Mouse (Mus musculus) right cerebral cortex, postnatal 25 days (tissue): ENCODE data around the gene Cbfa2t3.

Experiments
- DNase-seq: peaks from one replicate; pipeline ENCODE4 v3.0.0; 2022

Gene Cbfa2t3

GRCm38 (mm10) chr8:122663670-122664069 is 35.2 kb downstream of the Cbfa2t3 start:
- no peak for DNase-seq

DNA sequence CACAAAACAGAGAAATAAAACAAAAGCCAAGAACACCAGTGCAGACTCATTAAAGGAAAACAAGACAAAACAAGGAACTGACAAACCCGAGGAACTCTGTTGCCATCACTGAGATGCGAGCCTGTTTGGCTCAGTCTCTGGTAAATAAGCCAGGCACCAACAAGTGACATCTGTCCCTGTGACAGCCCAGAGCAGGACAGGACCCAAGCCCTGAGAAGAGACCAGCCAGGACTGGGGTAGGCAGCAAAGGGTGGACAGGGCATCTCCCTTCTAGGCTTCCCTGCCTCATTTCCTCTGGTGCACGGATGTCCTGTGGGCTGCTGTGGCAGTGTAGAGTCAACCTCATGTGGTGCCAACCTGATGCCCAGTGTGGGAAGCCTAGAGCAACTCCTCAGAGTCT is 35.8 kb downstream of the Cbfa2t3 start:
- no peak for DNase-seq

- no peak for DNase-seq
These were observed 37.0 kb downstream of the Cbfa2t3 start for GRCm38 (mm10) chr8:122661894-122662293.

GRCm38 (mm10) chr8:122661138-122661537 is 37.8 kb downstream of the Cbfa2t3 start:
- peak; percentile 80 for DNase-seq

- no peak for DNase-seq
These were observed 38.9 kb downstream of the Cbfa2t3 start for GRCm38 (mm10) chr8:122660022-122660421.

GRCm38 (mm10) chr8:122658807-122659160 is 40.1 kb downstream of the Cbfa2t3 start:
- no peak for DNase-seq

DNA sequence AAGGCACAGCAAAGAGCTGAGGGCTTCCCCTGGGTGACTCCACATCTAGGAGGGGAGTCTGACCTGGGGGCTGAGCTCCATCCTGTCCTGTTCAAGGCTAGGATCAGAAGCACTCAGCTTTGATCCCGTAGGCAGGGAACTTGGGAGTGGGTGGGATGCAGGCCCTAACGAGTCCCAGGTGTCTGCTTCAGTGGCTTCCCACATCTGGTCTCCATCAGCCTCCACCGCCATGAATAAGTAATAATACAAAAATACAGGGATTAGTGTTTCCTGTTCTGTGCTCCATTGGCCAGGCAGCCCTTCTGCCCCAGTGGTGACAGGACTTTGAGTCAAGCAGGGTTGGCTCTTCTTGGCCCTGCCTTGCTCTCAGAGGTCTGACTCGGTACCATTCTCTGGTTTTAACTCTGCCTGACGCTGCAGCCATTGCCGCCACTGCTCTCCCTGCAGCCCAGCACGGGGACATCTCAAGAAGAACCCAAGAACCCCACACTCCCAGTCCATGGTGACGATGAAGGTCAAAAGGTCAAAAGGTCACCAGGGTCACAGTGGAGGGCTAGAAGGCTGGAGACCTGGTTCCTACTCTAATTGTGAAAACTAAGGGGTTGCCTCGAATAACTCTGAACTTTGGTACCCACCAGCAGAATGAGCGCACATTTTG is 40.6 kb downstream of the Cbfa2t3 start:
- DNase-seq = no peak

GRCm38 (mm10) chr8:122656056-122656999 is 42.6 kb downstream of the Cbfa2t3 start:
- no peak for DNase-seq

DNA sequence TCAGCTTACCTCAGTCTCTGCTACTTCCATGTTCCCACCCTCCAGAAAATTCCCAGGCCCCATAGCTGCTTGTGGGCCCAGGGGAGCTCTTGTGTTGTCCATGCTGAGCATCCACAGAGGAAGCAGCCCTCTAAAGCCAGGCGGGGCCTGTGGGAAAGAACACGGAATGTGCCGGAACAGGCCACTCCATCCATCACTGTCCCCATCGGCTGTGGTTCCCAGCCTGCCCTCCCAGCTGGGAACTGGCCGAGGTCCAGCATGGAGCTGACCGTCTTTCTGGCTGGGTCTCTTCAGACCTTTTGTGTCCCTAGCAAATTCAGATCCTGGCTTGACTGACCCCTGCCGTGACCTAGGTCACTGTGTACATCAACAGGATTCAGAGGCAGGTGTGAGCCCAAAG is 44.1 kb downstream of the Cbfa2t3 start:
- DNase-seq = no peak

GRCm38 (mm10) chr8:122652643-122653042 is 46.3 kb downstream of the Cbfa2t3 start:
- DNase-seq = no peak

DNA sequence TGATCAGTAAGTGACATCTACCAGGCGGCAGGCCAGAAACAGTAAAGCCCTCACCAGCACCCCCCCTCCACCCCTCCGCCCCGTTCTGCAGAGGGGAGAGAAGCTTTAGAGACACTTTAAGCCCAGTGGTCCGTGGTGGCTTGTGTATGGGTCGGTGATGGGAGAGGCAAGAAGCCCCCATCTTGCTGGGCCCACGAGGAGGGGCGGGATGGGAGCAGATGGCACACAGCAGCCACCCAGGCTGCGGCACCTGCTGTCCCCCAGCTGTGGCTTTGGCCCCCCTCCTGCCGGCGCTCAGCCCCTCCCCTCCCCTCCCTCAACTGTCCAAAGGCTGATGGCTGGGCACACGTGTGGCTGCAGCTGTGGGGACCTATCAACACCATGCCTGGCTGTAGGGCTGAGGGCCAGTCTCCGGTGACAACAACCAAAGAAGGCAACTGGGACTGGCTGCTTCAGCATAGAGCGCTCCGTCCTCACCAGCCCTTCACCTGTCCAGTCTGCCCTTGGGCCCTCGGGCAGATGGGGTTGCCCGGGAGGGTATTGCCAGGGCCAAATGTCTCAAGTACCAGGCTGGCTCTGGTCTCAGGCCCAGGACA is 47.5 kb downstream of the Cbfa2t3 start:
- DNase-seq = no peak

- no peak for DNase-seq
These were observed 50.5 kb downstream of the Cbfa2t3 start for GRCm38 (mm10) chr8:122648192-122648970.

DNA sequence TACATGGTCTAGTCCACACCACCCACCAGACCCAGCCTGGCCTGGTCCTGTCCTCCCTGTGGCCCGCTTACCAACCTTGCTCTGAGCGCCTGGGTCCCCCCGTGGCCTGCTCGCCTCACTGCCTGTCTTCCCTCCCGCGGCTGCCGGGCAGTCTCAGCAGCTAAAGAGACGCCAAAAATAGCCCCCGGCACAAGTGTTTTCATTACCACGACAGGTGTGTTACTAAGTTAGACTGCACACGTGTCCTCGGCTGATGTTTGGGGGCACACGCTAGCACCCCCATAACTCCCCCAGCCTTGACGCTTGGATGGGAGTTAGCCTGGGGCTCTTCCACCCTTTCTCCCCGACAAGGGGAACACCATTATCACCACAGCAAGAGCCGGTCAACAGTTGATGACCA is 52.6 kb downstream of the Cbfa2t3 start:
- no peak for DNase-seq

- DNase-seq = no peak
These were observed 54.5 kb downstream of the Cbfa2t3 start for GRCm38 (mm10) chr8:122644175-122644954.

DNA sequence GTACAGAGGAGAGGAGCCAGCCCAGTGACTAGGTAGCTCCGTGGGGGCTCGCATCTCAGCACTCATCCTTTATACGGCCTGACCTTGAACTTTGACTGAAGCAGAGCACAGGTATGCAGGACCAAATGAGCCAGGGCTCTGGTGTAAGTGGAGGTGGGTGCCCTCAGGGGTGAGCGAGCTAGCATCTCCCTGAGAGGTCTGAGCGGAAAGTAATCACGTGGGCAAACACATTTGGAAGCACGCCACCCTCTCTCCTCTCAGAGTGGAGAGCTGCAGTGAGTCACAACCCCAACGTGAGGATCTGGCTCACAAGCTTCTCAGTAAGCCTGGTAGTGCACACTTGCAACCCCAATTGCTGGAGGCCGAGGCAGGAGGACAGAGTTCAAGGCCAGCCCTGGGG is 56.8 kb downstream of the Cbfa2t3 start:
- DNase-seq = peak; percentile 45

- DNase-seq = peak; percentile 83
These were observed 57.5 kb downstream of the Cbfa2t3 start for GRCm38 (mm10) chr8:122641406-122641805.

- no peak for DNase-seq
These were observed 58.1 kb downstream of the Cbfa2t3 start for GRCm38 (mm10) chr8:122640825-122641224.

DNA sequence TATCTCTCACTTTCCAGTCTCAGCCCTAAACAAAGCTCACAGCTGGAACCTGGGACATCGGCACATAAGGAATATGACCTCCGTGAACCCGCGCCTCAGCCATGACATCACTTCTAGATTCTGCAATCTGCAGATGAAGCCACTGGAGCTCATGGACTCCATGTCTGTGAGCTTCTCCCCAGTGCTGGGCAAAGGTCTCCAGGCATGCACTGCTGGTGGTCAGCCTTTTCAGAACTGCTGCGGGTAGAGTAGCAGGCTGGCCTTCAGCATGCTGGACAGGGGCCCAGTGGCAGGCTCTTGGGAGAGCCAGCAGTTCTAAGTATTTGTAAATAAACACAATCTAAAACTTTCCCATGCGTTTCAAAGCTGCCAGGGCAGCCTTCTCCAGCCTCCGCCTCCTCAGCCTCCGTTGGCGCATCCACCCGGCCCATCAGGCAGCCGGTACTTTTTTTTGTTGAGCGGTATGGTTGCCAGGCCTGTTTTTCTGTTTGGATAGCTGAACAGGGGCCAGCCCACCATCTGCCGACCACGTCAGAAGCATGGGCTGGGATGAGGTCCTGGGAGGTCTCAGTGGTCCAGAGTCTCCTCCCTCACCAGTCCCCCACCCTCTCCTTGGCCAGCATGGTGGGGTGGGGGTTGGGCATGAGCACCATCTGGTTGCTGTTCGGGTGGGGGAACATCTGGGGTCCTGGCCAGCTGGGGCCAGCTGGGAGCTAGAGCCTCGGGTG is 59.2 kb downstream of the Cbfa2t3 start:
- no peak for DNase-seq

DNA sequence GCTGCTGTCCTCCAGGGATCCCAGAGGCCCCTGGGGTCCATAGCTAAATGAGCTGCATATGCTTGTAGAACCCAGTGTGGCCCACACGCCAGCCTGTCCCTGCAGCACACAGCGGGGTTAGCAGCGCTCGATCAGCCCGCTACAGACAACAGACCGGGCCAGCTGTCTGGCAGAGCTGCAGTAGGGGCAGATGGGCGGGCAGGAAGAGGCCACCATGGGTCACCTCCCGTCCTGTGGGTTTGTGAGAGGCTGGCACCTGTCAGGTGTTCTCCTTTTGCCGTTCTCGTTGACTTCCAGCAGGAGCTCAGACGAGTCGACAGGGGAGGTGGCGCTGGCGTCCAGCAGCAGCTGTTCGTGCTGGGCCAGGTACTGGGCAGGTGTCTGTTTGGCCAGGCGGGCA is 60.3 kb downstream of the Cbfa2t3 start:
- no peak for DNase-seq

GRCm38 (mm10) chr8:122637230-122637629 is 61.7 kb downstream of the Cbfa2t3 start:
- DNase-seq = no peak

DNA sequence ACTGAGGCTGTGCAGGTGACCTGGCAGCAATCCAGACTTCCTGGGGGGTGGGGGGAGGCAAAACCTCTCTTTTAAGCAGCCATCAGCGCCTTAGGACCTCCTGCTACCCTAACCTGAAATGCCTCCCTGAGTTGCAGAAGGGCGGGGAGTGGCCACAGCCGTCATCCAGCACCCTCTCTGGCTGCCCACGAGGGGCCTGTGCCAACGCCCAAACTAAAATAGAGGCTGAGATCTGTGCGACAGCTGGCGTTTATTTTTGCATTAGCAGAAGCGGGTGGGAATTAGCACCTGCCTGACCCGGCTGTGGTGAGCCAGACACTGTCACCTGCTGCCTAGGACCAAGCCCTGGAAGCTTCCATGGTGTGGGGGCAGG is 62.1 kb downstream of the Cbfa2t3 start:
- peak; percentile 38 for DNase-seq
